Mouse (Mus musculus): ENCODE results near the gene Gfpt1.

The Gfpt1 gene

GRCm38 (mm10) chr6:87042337-87043130 is at the start of gene Gfpt1:
Gene Gfpt1 (plus strand): TSS chr6:87042846.
- DNase-seq = peak; percentile 100

GRCm38 (mm10) chr6:86994254-86994653 is 48.4 kb upstream of the Gfpt1 start:
- DNase-seq = no peak

DNA sequence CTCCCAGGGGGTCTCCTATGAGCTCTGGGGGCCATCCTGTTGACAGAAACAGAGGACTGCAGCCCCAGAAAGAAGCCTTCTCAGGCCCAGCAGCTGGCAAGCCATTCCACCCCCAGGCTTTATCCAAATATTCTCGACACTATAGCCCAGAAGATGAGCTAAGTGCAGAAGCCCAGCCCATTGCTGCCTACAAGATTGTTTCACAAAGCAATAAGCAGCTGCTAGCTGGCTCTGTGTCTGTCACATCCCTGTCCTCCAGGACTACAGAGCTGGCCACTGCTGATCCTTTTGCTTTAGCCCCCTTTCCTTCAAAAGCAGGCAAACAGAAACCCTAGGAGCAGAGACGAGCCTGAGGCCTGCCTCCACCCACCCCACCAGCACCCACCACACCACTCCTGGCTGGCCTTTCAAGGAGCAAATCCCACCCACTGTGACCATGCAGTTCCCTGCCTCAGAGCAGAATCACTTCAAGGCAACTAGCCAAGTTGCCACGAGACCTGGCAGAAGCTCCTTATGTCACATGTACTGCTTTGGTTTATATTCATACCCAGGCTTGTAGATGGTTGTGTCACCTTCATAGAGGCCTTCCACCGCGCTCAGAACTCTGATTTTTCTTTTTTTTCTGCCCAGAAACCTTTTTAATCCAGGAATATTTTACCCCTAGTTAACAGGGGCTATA is 45.9 kb upstream of the Gfpt1 start:
- peak; percentile 94 for DNase-seq

DNA sequence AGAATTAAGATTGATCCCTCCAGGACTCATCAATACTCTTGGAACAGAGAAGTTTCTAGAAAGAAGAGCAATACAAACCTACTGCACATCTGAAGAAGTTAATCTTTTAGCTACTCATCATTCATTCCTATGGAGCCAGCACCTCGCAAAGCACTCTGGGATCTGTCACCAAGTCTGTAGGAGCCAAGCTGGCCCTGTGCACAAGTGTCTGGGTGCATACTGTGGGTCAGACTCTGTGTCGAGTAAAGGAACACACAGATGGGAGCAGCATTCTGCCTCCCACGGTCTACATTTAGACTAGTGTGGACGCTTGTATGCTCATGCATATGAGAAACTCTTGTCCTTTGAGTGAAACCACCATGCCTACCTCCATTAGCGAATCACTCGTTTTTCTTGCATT is 45.3 kb upstream of the Gfpt1 start:
- DNase-seq = no peak

DNA sequence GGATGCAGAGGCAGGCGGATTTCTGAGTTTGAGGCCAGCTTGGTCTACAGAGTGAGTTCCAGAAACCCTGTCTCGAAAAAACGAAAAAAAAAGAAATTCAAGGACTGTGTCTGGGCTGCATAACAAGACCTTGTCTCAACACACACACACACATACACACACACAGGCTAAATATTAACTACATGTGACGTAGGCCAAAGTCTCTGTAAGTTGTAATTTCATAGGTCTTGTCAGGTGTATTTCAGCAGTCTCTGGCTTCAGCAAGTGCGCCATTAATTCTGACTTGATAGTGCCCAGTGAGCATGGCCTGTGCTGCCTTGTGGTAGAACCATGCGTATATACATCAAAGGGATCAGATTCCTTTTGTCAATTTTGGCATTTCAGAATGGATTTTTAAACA is 40.7 kb upstream of the Gfpt1 start:
- no peak for DNase-seq

GRCm38 (mm10) chr6:87002521-87003055 is 40.1 kb upstream of the Gfpt1 start:
- peak; percentile 97 for DNase-seq

- DNase-seq = no peak
Observed at GRCm38 (mm10) chr6:87004099-87004498, 38.5 kb upstream of the Gfpt1 start.

- DNase-seq = no peak
Observed at GRCm38 (mm10) chr6:87005577-87005976, 37.1 kb upstream of the Gfpt1 start.

DNA sequence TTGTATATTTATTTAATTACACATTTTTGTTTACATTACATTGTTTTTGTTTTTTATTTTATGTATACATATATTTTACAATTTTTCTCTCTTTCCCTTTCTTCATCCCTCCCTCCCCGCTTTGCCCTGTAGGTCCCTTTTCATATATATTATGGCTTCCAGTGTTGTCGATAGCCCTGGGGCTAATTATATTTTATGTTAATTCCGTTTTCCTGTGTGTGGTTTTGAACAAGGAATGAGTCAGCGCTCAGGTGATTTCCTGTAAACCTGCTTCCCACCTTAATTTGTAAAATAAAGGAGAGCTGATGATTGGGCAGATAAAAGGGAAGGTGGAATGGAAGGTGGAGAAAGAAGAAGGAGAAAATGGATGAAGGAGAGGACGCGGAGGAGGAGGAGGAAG is 33.8 kb upstream of the Gfpt1 start, which contains the start of gene Nfu1:
Gene Nfu1 (plus strand): TSS at position 350 of the 400 bp plus-strand sequence.
- DNase-seq = no peak

GRCm38 (mm10) chr6:87009692-87010328 is 32.8 kb upstream of the Gfpt1 start:
- DNase-seq = peak; percentile 99

- DNase-seq = no peak
Observed at GRCm38 (mm10) chr6:87016916-87017315, 25.7 kb upstream of the Gfpt1 start.

- no peak for DNase-seq
Observed at GRCm38 (mm10) chr6:87018874-87019273, 23.8 kb upstream of the Gfpt1 start.

- no peak for DNase-seq
Observed at GRCm38 (mm10) chr6:87021791-87022190, 20.9 kb upstream of the Gfpt1 start.

- DNase-seq = peak; percentile 89
Observed at GRCm38 (mm10) chr6:87026980-87027379, 15.7 kb upstream of the Gfpt1 start.

- DNase-seq = peak; percentile 77
Observed at GRCm38 (mm10) chr6:87028881-87029280, 13.8 kb upstream of the Gfpt1 start.

GRCm38 (mm10) chr6:87031310-87031709 is 11.3 kb upstream of the Gfpt1 start:
- peak; percentile 40 for DNase-seq

- peak; percentile 62 for DNase-seq
Observed at GRCm38 (mm10) chr6:87032401-87032800, 10.2 kb upstream of the Gfpt1 start.

- DNase-seq = peak; percentile 70
Observed at GRCm38 (mm10) chr6:87034395-87034794, 8.3 kb upstream of the Gfpt1 start.

DNA sequence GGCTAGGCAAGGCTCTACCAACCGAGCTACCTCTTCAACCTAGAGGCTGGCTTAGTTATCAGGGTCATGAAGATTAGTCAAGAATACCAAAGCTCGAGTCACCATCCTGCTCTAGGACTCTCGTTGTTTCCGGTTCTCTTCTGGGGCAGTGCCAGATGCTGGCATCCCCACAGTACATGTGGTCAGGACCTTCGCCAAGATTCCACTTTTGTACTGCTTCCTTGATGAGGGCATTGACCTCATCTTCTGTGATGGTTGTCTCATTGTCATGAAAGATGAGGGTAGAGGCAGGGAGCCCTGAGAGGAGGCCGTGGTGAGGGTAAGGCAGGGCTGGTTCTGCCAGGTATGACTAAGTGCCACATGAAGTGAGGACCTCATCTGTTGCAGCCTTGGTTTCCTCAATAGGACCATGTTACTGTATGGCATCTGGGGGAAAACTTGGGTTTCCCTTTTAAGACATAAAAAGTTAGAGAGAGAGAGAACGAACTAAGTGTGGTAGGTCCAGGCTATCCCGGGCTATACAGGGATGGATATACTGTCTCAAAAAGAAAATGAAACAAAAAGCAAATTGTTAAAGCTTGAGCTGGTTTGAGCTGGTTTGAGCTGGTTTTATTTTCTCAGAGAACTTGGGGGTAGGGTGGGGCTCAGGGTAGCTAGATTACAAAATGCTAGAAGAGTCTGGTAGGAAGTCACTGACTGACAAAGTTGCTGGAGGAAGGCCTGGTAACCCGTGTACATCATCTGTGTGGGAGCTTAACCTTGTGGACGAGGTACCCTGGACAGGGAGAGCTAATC is 4.6 kb upstream of the Gfpt1 start:
- peak; percentile 91 for DNase-seq

GRCm38 (mm10) chr6:87039161-87039560 is 3.5 kb upstream of the Gfpt1 start:
- peak; percentile 82 for DNase-seq

DNA sequence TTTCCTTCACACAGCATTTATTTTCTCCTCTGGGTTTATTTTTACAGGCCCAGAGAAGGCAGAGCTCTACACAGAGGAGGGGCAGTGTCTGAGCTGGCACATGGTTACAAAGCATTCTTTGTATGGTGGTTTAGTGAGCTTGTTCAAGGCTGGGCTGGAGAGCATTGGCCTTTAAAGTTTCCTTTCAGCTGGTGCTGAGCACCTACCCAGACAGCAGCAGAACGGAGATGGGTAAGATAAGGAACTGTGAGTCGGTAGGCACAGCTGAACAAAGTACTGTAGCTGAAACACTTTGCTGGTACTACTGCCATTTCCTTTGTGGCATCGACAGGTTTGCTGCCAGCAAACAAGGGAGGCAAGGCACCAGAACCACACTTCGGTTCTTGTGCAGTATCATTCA is 1.7 kb upstream of the Gfpt1 start:
- peak; percentile 86 for DNase-seq

DNA sequence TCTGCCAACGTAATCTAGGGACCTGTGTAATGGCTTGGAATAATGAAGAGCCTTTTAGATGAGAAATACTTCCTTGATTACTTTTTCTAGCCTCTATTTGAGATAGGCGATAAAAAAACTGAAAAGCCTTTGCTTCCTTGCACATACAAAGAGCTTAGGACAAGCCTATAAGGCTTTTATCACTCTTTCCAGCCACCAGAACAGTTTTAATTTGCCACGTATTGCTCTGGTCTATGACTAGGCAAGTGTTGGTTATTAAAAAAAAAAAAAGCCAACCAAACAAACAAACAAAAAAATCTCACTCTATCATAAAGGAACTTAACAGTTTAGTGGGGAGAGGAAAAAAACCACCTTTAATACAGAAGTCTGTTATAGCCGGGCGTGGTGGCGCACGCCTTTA is 1.2 kb upstream of the Gfpt1 start:
- no peak for DNase-seq

GRCm38 (mm10) chr6:87042004-87042336 is 676 bp upstream of the Gfpt1 start:
- DNase-seq = no peak
